ENCODE assay signal across 10 mouse cellular contexts in genomic region chr9:67045966-67046602, GRCm38 (mm10). TPM values are rescaled to one million over a fixed set of nuclear protein-coding genes. Genes with fewer than 3 reads are reported as not detected.
DNase-seq lines count a peak whose midpoint lies in the region; ATAC-seq and TF ChIP-seq lines count a peak whose summit lies in the region.
"Had no signal": no experiment of that assay in that cellular context is flagged by ENCODE, and none has a peak within 500 bp of the region (broad histone marks: within the 10 kb centered on the region; RNA-seq: fewer than 3 reads in every experiment).

No protein-coding gene starts in this region.

- TF ChIP-seq CTCF in stomach, postnatal 0 days (IDR thresholded peaks at IDR 0.05; ENCODE audit: low read depth) = no peak

- 3% methylated on average over 5 of the region's 5 CpGs for WGBS in heart, embryonic 12.5 days
- whole genome bisulfite sequencing in intestine, embryonic 14.5 days = 8% methylated on average over 5 of the region's 5 CpGs
- 8% methylated on average over 5 of the region's 5 CpGs for WGBS in stomach, postnatal 0 days

- peak overlapping the region; percentile 88 for H3K4me3 ChIP-seq in heart, embryonic 12.5 days
- peak overlapping the region; percentile 92 for H3K4me3 ChIP-seq in intestine, embryonic 14.5 days (ENCODE audit: low read depth, low read length)
- H3K4me3 ChIP-seq in stomach, postnatal 0 days (ENCODE audit: low read depth, low read length) = peak overlapping the region; percentile 86

- peak overlapping the region; percentile 97 for H3K27ac ChIP-seq in heart, embryonic 12.5 days (ENCODE audit: poor library complexity, severe bottlenecking)
- H3K27ac ChIP-seq in intestine, embryonic 14.5 days (ENCODE audit: low read depth) = peak overlapping the region; percentile 94
- peak overlapping the region; percentile 96 for H3K27ac ChIP-seq in stomach, postnatal 0 days (replicated peaks)

- H3K36me3 ChIP-seq in heart, embryonic 12.5 days = peaks cover 17% of the 10 kb centered on the region
- 0 out of 2 replicates have a peak, but pooled peaks cover 3% of the 10 kb centered on the region for H3K36me3 ChIP-seq in intestine, embryonic 14.5 days (ENCODE audit: control insufficient read depth, insufficient read depth, low read length)
- no peaks in the 10 kb centered on the region for H3K36me3 ChIP-seq in stomach, postnatal 0 days (ENCODE audit: control insufficient read depth, insufficient read depth, low read length)

- no peaks in the 10 kb centered on the region for H3K27me3 ChIP-seq in heart, embryonic 12.5 days (replicated peaks)
- H3K27me3 ChIP-seq in intestine, embryonic 14.5 days (replicated peaks; ENCODE audit: control insufficient read depth, insufficient read depth, low read length) = no peaks in the 10 kb centered on the region
- H3K27me3 ChIP-seq in stomach, postnatal 0 days (ENCODE audit: control insufficient read depth, insufficient read depth, low read length) = no peaks in the 10 kb centered on the region

- TF ChIP-seq EP300 in stomach, postnatal 0 days (optimal IDR thresholded peaks at IDR 0.05) = no peak

- H3K9ac ChIP-seq in heart, embryonic 12.5 days = peak overlapping the region; percentile 99
- H3K9ac ChIP-seq in intestine, embryonic 14.5 days (ENCODE audit: low read length) = peak overlapping the region; percentile 91
- H3K9ac ChIP-seq in stomach, postnatal 0 days (ENCODE audit: low read length) = peak overlapping the region; percentile 43

- H3K4me1 ChIP-seq in heart, embryonic 12.5 days (replicated peaks) = peaks cover 37% of the 10 kb centered on the region
- peaks cover 43% of the 10 kb centered on the region for H3K4me1 ChIP-seq in intestine, embryonic 14.5 days (replicated peaks; ENCODE audit: control insufficient read depth, insufficient read depth, low read length)
- no peaks in the 10 kb centered on the region for H3K4me1 ChIP-seq in stomach, postnatal 0 days (replicated peaks; ENCODE audit: control insufficient read depth, insufficient read depth)

- H3K4me2 ChIP-seq in heart, embryonic 12.5 days = peak overlapping the region; percentile 84
- peak overlapping the region; percentile 82 for H3K4me2 ChIP-seq in intestine, embryonic 14.5 days (ENCODE audit: low read length)
- peak overlapping the region; percentile 69 for H3K4me2 ChIP-seq in stomach, postnatal 0 days (replicated peaks; ENCODE audit: low read depth)

- no peak for DNase-seq in heart, adult 11 months
- DNase-seq in lung, postnatal 36 days = peak; percentile 19
- no peak for DNase-seq in lung, postnatal 10 days
- no peak for DNase-seq in intestine, embryonic 14.5 days (ENCODE audit: low spot score)
- no peak for DNase-seq in stomach, postnatal 0 days (ENCODE audit: low spot score)
- no peak for DNase-seq in adrenal gland, postnatal 14 days
- DNase-seq in adrenal gland, adult 8-10 months = no peak
- DNase-seq: cerebellum, postnatal 25 days had no signal

- ATAC-seq in heart, embryonic 12.5 days (ENCODE audit: insufficient number of reproducible peaks, low FRiP score) = no peak
- no peak for ATAC-seq in intestine, embryonic 14.5 days (replicated peaks; ENCODE audit: low FRiP score, low TSS enrichment, low read depth)
- no peak for ATAC-seq in stomach, postnatal 0 days (ENCODE audit: low FRiP score, low TSS enrichment)

- no peaks in the 10 kb centered on the region for H3K9me3 ChIP-seq in heart, embryonic 12.5 days (replicated peaks)
- no peaks in the 10 kb centered on the region for H3K9me3 ChIP-seq in intestine, embryonic 14.5 days (ENCODE audit: control insufficient read depth, low read length)
- no peaks in the 10 kb centered on the region for H3K9me3 ChIP-seq in stomach, postnatal 0 days (ENCODE audit: control insufficient read depth, low read length)
- H3K9me3 ChIP-seq: megakaryocyte, embryonic 14.5 days had no signal

RNA-seq across cellular contexts. Expression of gene Tpm1, which starts 3.1 kb away (rescaled TPM):
- 4,565 and 4,650 TPM in 2 replicates for polyA plus RNA-seq in heart, embryonic 12.5 days (2016; fragmentation: Nextera tagmentation; extraction: Ambion mirVana)
- polyA plus RNA-seq in intestine, embryonic 14.5 days (2014; fragmentation: Nextera tagmentation; extraction: Ambion mirVana) = 1,186 and 1,326 TPM in 2 replicates
- 1,738 and 2,538 TPM in 2 replicates for polyA plus RNA-seq in stomach, postnatal 0 days (2015; fragmentation: Nextera tagmentation; extraction: Ambion mirVana)
- 183 and 207 TPM in 2 replicates for total RNA-seq in adrenal gland, postnatal 14 days (2021)
- 100 to 1,000 TPM; 153 to 277 (median 212) TPM for total RNA-seq in adrenal gland, adult 8-10 months (2022)

Comparison
In these comparisons a context has a peak if more than half of its experiments do, and no peak if none do; other contexts are left out.
1. H3K9ac ChIP-seq: peak in every context shown above with its lines; median percentile 99 in heart, embryonic 12.5 days; 91 in intestine, embryonic 14.5 days; 43 in stomach, postnatal 0 days.